Mouse (Mus musculus) layer of hippocampus, postnatal 25 days (tissue): ENCODE results near the gene Gm11596. TPM values are rescaled to one million over a fixed set of nuclear protein-coding genes. Genes with fewer than 3 reads are reported as not detected.
"Not testable (repeated sequence)": the region's sequence is repeated elsewhere in the genome, so short reads cannot be mapped to it uniquely, and the experiment has no call there.

Experiments used
- DNase-seq, 2 experiments: peaks; one replicate each; pipeline ENCODE4 v3.0.0; 2022; ENCODE audit warnings: mixed read lengths in 2 of 2, low spot score in 1 of 2; ENCODE audit errors: extremely low spot score in 1 of 2
- total RNA-seq, 2 experiments: library from RNA; stranded (reverse); gene quantifications; 2 replicates each; pipeline ENCODE4 v1.2.3; 2021

The Gm11596 gene
- not detected for total RNA-seq

- no peak for DNase-seq
Measured at GRCm38 (mm10) chr11:99793367-99793766, at the start of gene Gm11596. TSS of gene Gm11596 (minus strand) at chr11:99793467.

- no peak for DNase-seq
Measured at GRCm38 (mm10) chr11:99842185-99842584, 48.9 kb upstream of the Gm11596 start.

- DNase-seq, result no peak
Measured at GRCm38 (mm10) chr11:99837966-99838365, 44.7 kb upstream of the Gm11596 start, which contains the start of gene 2300003K06Rik. TSS of gene 2300003K06Rik (minus strand) at chr11:99838066.

- not testable (repeated sequence) for DNase-seq
Measured at GRCm38 (mm10) chr11:99815566-99815965, 22.3 kb upstream of the Gm11596 start, which contains the start of gene Gm11564. TSS of gene Gm11564 (minus strand) at chr11:99815666.

GRCm38 (mm10) chr11:99809792-99810191 is 16.5 kb upstream of the Gm11596 start, which contains the start of gene Krtap4-13:
TSS of gene Krtap4-13 (minus strand) at chr11:99809892.
- DNase-seq, result not testable (repeated sequence)

GRCm38 (mm10) chr11:99804346-99804745 is 11.1 kb upstream of the Gm11596 start, which contains the start of gene Gm11554:
TSS of gene Gm11554 (minus strand) at chr11:99804446.
- not testable (repeated sequence) for DNase-seq

GRCm38 (mm10) chr11:99798832-99799231 is 5.6 kb upstream of the Gm11596 start, which contains the start of gene Gm11569:
TSS of gene Gm11569 (minus strand) at chr11:99798932.
- not testable (repeated sequence) for DNase-seq

- not testable (repeated sequence) for DNase-seq
Measured at GRCm38 (mm10) chr11:99784900-99785299, 8.4 kb downstream of the Gm11596 start, which contains the start of gene Krtap4-9. TSS of gene Krtap4-9 (plus strand) at chr11:99785200.

- DNase-seq, result no peak
Measured at GRCm38 (mm10) chr11:99780604-99781003, 12.7 kb downstream of the Gm11596 start, which contains the start of gene Krtap4-8. TSS of gene Krtap4-8 (minus strand) at chr11:99780704.

- no peak for DNase-seq
Measured at GRCm38 (mm10) chr11:99778401-99778800, 14.9 kb downstream of the Gm11596 start.

- not testable (repeated sequence) for DNase-seq
Measured at GRCm38 (mm10) chr11:99772813-99773212, 20.5 kb downstream of the Gm11596 start, which contains the start of gene Gm11595. TSS of gene Gm11595 (minus strand) at chr11:99772913.

- DNase-seq, result no peak
Measured at GRCm38 (mm10) chr11:99768410-99768809, 24.9 kb downstream of the Gm11596 start.

GRCm38 (mm10) chr11:99758877-99759276 is 34.4 kb downstream of the Gm11596 start:
- DNase-seq, result no peak

GRCm38 (mm10) chr11:99743985-99744384 is 49.3 kb downstream of the Gm11596 start:
- DNase-seq, result no peak

Other genes with a start within 250 kb of the Gm11596 start
- not detected for gene Krtap3-3, start 242.6 kb downstream of the Gm11596 start, total RNA-seq
- not detected for gene Krtap3-2, start 236.6 kb downstream of the Gm11596 start, total RNA-seq
- gene Gm11939, start 234.0 kb downstream of the Gm11596 start, total RNA-seq, result not detected
- not detected for gene Krtap3-1, start 226.8 kb downstream of the Gm11596 start, total RNA-seq
- not detected for gene Krtap1-5, start 212.5 kb downstream of the Gm11596 start, total RNA-seq
- gene Krtap1-4, start 209.8 kb downstream of the Gm11596 start, total RNA-seq, result not detected
- gene Krtap1-3, start 202.1 kb downstream of the Gm11596 start, total RNA-seq, result not detected
- gene Krtap9-3, start 195.4 kb downstream of the Gm11596 start, total RNA-seq, result not detected
- not detected for gene Gm11938, start 190.2 kb downstream of the Gm11596 start, total RNA-seq
- not detected for gene Gm11937, start 183.3 kb downstream of the Gm11596 start, total RNA-seq
- gene Krtap2-4, start 178.6 kb downstream of the Gm11596 start, total RNA-seq, result not detected
- not detected for gene Gm11562, start 173.0 kb downstream of the Gm11596 start, total RNA-seq
- not detected for gene Krtap4-1, start 165.2 kb downstream of the Gm11596 start, total RNA-seq
- not detected for gene Krtap4-2, start 158.4 kb downstream of the Gm11596 start, total RNA-seq
- not detected for gene Krtap4-7, start 149.4 kb downstream of the Gm11596 start, total RNA-seq
- not detected for gene Gm11555, start 143.2 kb downstream of the Gm11596 start, total RNA-seq
- not detected for gene Gm11563, start 134.5 kb downstream of the Gm11596 start, total RNA-seq
- not detected for gene Krtap4-6, start 127.5 kb downstream of the Gm11596 start, total RNA-seq
- gene Gm14190, start 102.7 kb downstream of the Gm11596 start, total RNA-seq, result not detected
- gene Gm14180, start 59.2 kb downstream of the Gm11596 start, total RNA-seq, result not detected
- gene Gm11595, start 20.6 kb downstream of the Gm11596 start, total RNA-seq, result not detected
- not detected for gene Krtap4-8, start 12.8 kb downstream of the Gm11596 start, total RNA-seq
- gene Krtap4-9, start 8.3 kb downstream of the Gm11596 start, total RNA-seq, result not detected
- not detected for gene Gm11569, start 5.5 kb upstream of the Gm11596 start, total RNA-seq
- gene Gm11554, start 11.0 kb upstream of the Gm11596 start, total RNA-seq, result not detected
- gene Krtap4-13, start 16.4 kb upstream of the Gm11596 start, total RNA-seq, result not detected
- not detected for gene Gm11564, start 22.2 kb upstream of the Gm11596 start, total RNA-seq
- gene 2300003K06Rik, start 44.6 kb upstream of the Gm11596 start, total RNA-seq, result not detected
- gene Krtap4-16, start 58.1 kb upstream of the Gm11596 start, total RNA-seq, result not detected
- not detected for gene Gm11568, start 64.5 kb upstream of the Gm11596 start, total RNA-seq
- gene Gm11559, start 71.0 kb upstream of the Gm11596 start, total RNA-seq, result not detected
- gene Krtap9-1, start 79.9 kb upstream of the Gm11596 start, total RNA-seq, result not detected
- gene Gm11567, start 85.7 kb upstream of the Gm11596 start, total RNA-seq, result not detected
- gene Krtap31-1, start 114.5 kb upstream of the Gm11596 start, total RNA-seq, result not detected
- gene Gm11565, start 121.3 kb upstream of the Gm11596 start, total RNA-seq, result not detected
- not detected for gene Krtap31-2, start 142.8 kb upstream of the Gm11596 start, total RNA-seq
- gene Krtap9-5, start 155.0 kb upstream of the Gm11596 start, total RNA-seq, result not detected
- not detected for gene Krtap29-1, start 185.6 kb upstream of the Gm11596 start, total RNA-seq
- not detected for gene Krtap16-1, start 193.1 kb upstream of the Gm11596 start, total RNA-seq
- not detected for gene Krtap17-1, start 200.5 kb upstream of the Gm11596 start, total RNA-seq
- not detected for gene Krt33a, start 222.7 kb upstream of the Gm11596 start, total RNA-seq
- not detected for gene Krt33b, start 236.4 kb upstream of the Gm11596 start, total RNA-seq
- gene Krt34, start 248.1 kb upstream of the Gm11596 start, total RNA-seq, result not detected